Mouse (Mus musculus) cerebellum, postnatal 36 days (tissue): ENCODE measurements around the gene Angptl4.
A peak's percentile ranks its signal among the peaks of the same experiment; 100 is the strongest.

Experiments
- DNase-seq, 2 experiments: peaks; one replicate each; pipeline ENCODE4 v3.0.0; 2021 to 2022; ENCODE audit warnings: mixed read lengths in 2 of 2

Gene Angptl4

GRCm38 (mm10) chr17:33804205-33804604 lies 22.6 kb upstream of the Angptl4 start:
- no peak for DNase-seq

- no peak for DNase-seq
Measured at GRCm38 (mm10) chr17:33802221-33802620, 20.6 kb upstream of the Angptl4 start.

- no peak for DNase-seq
Measured at GRCm38 (mm10) chr17:33799277-33799676, 17.6 kb upstream of the Angptl4 start.

- no peak for DNase-seq
Measured at GRCm38 (mm10) chr17:33798306-33798705, 16.7 kb upstream of the Angptl4 start.

- no peak for DNase-seq
Measured at GRCm38 (mm10) chr17:33788732-33789131, 7.1 kb upstream of the Angptl4 start.

GRCm38 (mm10) chr17:33786375-33786774 lies 4.7 kb upstream of the Angptl4 start:
- no peak for DNase-seq

- DNase-seq = no peak
Measured at GRCm38 (mm10) chr17:33784939-33785338, 3.3 kb upstream of the Angptl4 start.

- peak in 1 of 2 experiments; percentile 6 for DNase-seq
Measured at GRCm38 (mm10) chr17:33783408-33783807, 1.8 kb upstream of the Angptl4 start.

GRCm38 (mm10) chr17:33782067-33782466 lies 437 bp upstream of the Angptl4 start:
- DNase-seq = no peak

- no peak for DNase-seq
Measured at GRCm38 (mm10) chr17:33780431-33780830, 1.2 kb downstream of the Angptl4 start.

GRCm38 (mm10) chr17:33779967-33780295 lies 1.7 kb downstream of the Angptl4 start:
- no peak for DNase-seq

- peak; percentile 33 to 49 for DNase-seq
Measured at GRCm38 (mm10) chr17:33779271-33779966, 2.2 kb downstream of the Angptl4 start.

- DNase-seq = no peak
Measured at GRCm38 (mm10) chr17:33775287-33775686, 6.3 kb downstream of the Angptl4 start.

GRCm38 (mm10) chr17:33774573-33775155 lies 7.0 kb downstream of the Angptl4 start:
- DNase-seq = no peak

GRCm38 (mm10) chr17:33773871-33774572 lies 7.6 kb downstream of the Angptl4 start:
- DNase-seq = no peak

GRCm38 (mm10) chr17:33773426-33773825 lies 8.2 kb downstream of the Angptl4 start:
- DNase-seq = no peak

- no peak for DNase-seq
Measured at GRCm38 (mm10) chr17:33771617-33772016, 10.0 kb downstream of the Angptl4 start.

GRCm38 (mm10) chr17:33766389-33766788 lies 15.2 kb downstream of the Angptl4 start:
- DNase-seq = no peak

GRCm38 (mm10) chr17:33760255-33761165 lies 21.1 kb downstream of the Angptl4 start, which contains the start of gene Rab11b:
Gene Rab11b, minus strand, starts transcription at chr17:33760530.
- DNase-seq = peak; percentile 100

- peak; percentile 79 to 86 for DNase-seq
Measured at GRCm38 (mm10) chr17:33759767-33760254, 21.8 kb downstream of the Angptl4 start.

- DNase-seq = peak in 1 of 2 experiments; percentile 15
Measured at GRCm38 (mm10) chr17:33757231-33757630, 24.4 kb downstream of the Angptl4 start.

- no peak for DNase-seq
Measured at GRCm38 (mm10) chr17:33756108-33756790, 25.4 kb downstream of the Angptl4 start.
